Mouse (Mus musculus) intestine, embryonic 15.5 days (tissue): ENCODE measurements at regions not wholly inside any gene's neighbourhood (a gene's known extent, or its start where the extent isn't known, plus 50 kb on each side); places are given as distances from the start of the nearest gene placed in this dataset.

ENCODE experiments used
- ATAC-seq: fragments of 200-750 bp; cut with Nextera tagmentation; 2 replicates; pipeline ENCODE4 v1.8.0; 2017; ENCODE audit warnings: moderate TSS enrichment, moderate library complexity
- H3K27ac ChIP-seq: fragments of 300-500 bp; sonication (generic); 2 replicates; pipeline ENCODE4 v1.5.1; 2015; ENCODE audit warnings: mild to moderate bottlenecking, inconsistent platforms
- H3K27me3 ChIP-seq: fragments of 300-500 bp; sonication (generic); replicated peaks from 2 replicates; pipeline ENCODE4 v1.6.1; 2015; ENCODE audit warnings: inconsistent platforms
- H3K36me3 ChIP-seq: fragments of 300-500 bp; sonication (generic); 2 replicates; pipeline ENCODE4 v1.6.1; 2015; ENCODE audit warnings: inconsistent platforms
- H3K4me1 ChIP-seq: fragments of 300-500 bp; sonication (generic); replicated peaks from 2 replicates; pipeline ENCODE4 v1.6.1; 2015; ENCODE audit warnings: inconsistent platforms
- H3K4me2 ChIP-seq: fragments of 300-500 bp; sonication (generic); replicated peaks from 2 replicates; pipeline ENCODE4 v1.6.1; 2015; ENCODE audit warnings: mild to moderate bottlenecking, inconsistent platforms
- H3K4me3 ChIP-seq: fragments of 300-500 bp; sonication (generic); replicated peaks from 2 replicates; pipeline ENCODE4 v1.5.1; 2015; ENCODE audit warnings: inconsistent platforms
- H3K9ac ChIP-seq: fragments of 300-500 bp; sonication (generic); 2 replicates; pipeline ENCODE4 v1.6.1; 2015; ENCODE audit warnings: inconsistent platforms
- H3K9me3 ChIP-seq: fragments of 300-500 bp; sonication (generic); 2 replicates; pipeline ENCODE4 v1.6.1; 2016; ENCODE audit warnings: inconsistent platforms
- WGBS: fragments of 180-500 bp; shearing (Covaris S2); methylation state at CpG from one replicate; pipeline ENCODE4 v1.1.7; 2015; 5-methylcytosine and 5-hydroxymethylcytosine counted together

GRCm38 (mm10) chr1:69364069-69364468 is 256.2 kb upstream of the Erbb4 start:
- no peak overlapping the region for H3K9ac ChIP-seq
- no peak overlapping the region for H3K4me3 ChIP-seq
- no peaks in the 10 kb centered on the region for H3K9me3 ChIP-seq
- no peak overlapping the region for H3K4me2 ChIP-seq
- no peaks in the 10 kb centered on the region for H3K27me3 ChIP-seq
- no peaks in the 10 kb centered on the region for H3K4me1 ChIP-seq
- no peaks in the 10 kb centered on the region for H3K36me3 ChIP-seq
- ATAC-seq: no peak
- H3K27ac ChIP-seq: no peak overlapping the region

GRCm38 (mm10) chr1:69357548-69357947 is 249.7 kb upstream of the Erbb4 start:
- ATAC-seq: no peak
- H3K27ac ChIP-seq: no peak overlapping the region
- no peak overlapping the region for H3K9ac ChIP-seq
- H3K4me2 ChIP-seq: no peak overlapping the region
- WGBS: 83% methylated on average over 7 of the region's 7 CpGs
- H3K4me1 ChIP-seq: no peaks in the 10 kb centered on the region
- H3K4me3 ChIP-seq: no peak overlapping the region
- no peaks in the 10 kb centered on the region for H3K9me3 ChIP-seq
- no peaks in the 10 kb centered on the region for H3K36me3 ChIP-seq
- no peaks in the 10 kb centered on the region for H3K27me3 ChIP-seq

- no peaks in the 10 kb centered on the region for H3K36me3 ChIP-seq
- ATAC-seq: no peak
- H3K4me3 ChIP-seq: no peak overlapping the region
- H3K27me3 ChIP-seq: no peaks in the 10 kb centered on the region
- no peaks in the 10 kb centered on the region for H3K9me3 ChIP-seq
- no peak overlapping the region for H3K4me2 ChIP-seq
- no peaks in the 10 kb centered on the region for H3K4me1 ChIP-seq
- H3K9ac ChIP-seq: no peak overlapping the region
- no peak overlapping the region for H3K27ac ChIP-seq
- WGBS: 90% methylated on average over 2 of the region's 2 CpGs
Observed at GRCm38 (mm10) chr1:69350417-69350816, 242.6 kb upstream of the Erbb4 start.

GRCm38 (mm10) chr1:69349826-69350225 is 242.0 kb upstream of the Erbb4 start:
- H3K9ac ChIP-seq: no peak overlapping the region
- no peaks in the 10 kb centered on the region for H3K27me3 ChIP-seq
- H3K9me3 ChIP-seq: no peaks in the 10 kb centered on the region
- H3K4me2 ChIP-seq: no peak overlapping the region
- H3K4me1 ChIP-seq: no peaks in the 10 kb centered on the region
- no peak for ATAC-seq
- WGBS: 87% methylated on average over 6 of the region's 6 CpGs
- H3K36me3 ChIP-seq: no peaks in the 10 kb centered on the region
- H3K4me3 ChIP-seq: no peak overlapping the region
- no peak overlapping the region for H3K27ac ChIP-seq

GRCm38 (mm10) chr1:69342100-69342499 is 234.2 kb upstream of the Erbb4 start:
- Histone ChIP-seq H3K4me1 (no peaks in the 10 kb centered on the region), H3K27me3 (no peaks in the 10 kb centered on the region), H3K4me2 (no peak overlapping the region), H3K36me3 (no peaks in the 10 kb centered on the region), H3K27ac (no peak overlapping the region), H3K4me3 (no peak overlapping the region), H3K9ac (no peak overlapping the region), H3K9me3 (no peaks in the 10 kb centered on the region)
- ATAC-seq: no peak
- 66% methylated on average over 4 of the region's 4 CpGs for WGBS

GRCm38 (mm10) chr1:69340481-69340880 is 232.6 kb upstream of the Erbb4 start:
- Histone ChIP-seq H3K4me2 (no peak overlapping the region), H3K27ac (no peak overlapping the region), H3K4me3 (no peak overlapping the region), H3K9me3 (no peaks in the 10 kb centered on the region), H3K36me3 (no peaks in the 10 kb centered on the region), H3K4me1 (no peaks in the 10 kb centered on the region), H3K27me3 (no peaks in the 10 kb centered on the region), H3K9ac (no peak overlapping the region)
- ATAC-seq: no peak
- 86% methylated on average over 4 of the region's 4 CpGs for WGBS

- Histone ChIP-seq H3K4me3 (no peak overlapping the region), H3K9me3 (no peaks in the 10 kb centered on the region), H3K4me1 (no peaks in the 10 kb centered on the region), H3K9ac (no peak overlapping the region), H3K27ac (no peak overlapping the region), H3K27me3 (no peaks in the 10 kb centered on the region), H3K4me2 (peak overlapping the region; percentile 18; the same call in 1 of the 2 replicates), H3K36me3 (no peaks in the 10 kb centered on the region)
- WGBS: 37% methylated on average over 11 of the region's 11 CpGs
- peak; percentile 41 for ATAC-seq
Observed at GRCm38 (mm10) chr1:69331418-69332254, 223.8 kb upstream of the Erbb4 start.

- ATAC-seq: no peak
- Histone ChIP-seq H3K9me3 (no peaks in the 10 kb centered on the region), H3K36me3 (no peaks in the 10 kb centered on the region)
Observed at GRCm38 (mm10) chr1:69329399-69329798, 221.5 kb upstream of the Erbb4 start.

GRCm38 (mm10) chr1:69326711-69327110 is 218.9 kb upstream of the Erbb4 start:
- Histone ChIP-seq H3K9me3 (no peaks in the 10 kb centered on the region), H3K36me3 (no peaks in the 10 kb centered on the region), H3K9ac (no peak overlapping the region), H3K4me3 (no peak overlapping the region), H3K27ac (no peak overlapping the region), H3K27me3 (no peaks in the 10 kb centered on the region), H3K4me1 (no peaks in the 10 kb centered on the region), H3K4me2 (0 out of 2 replicates have a peak overlapping the region, but pooled peaks have one; percentile 2)
- peak; percentile 77 for ATAC-seq
- WGBS: 53% methylated on average over 8 of the region's 8 CpGs

More at GRCm38 (mm10) chr1:69329399-69329798, 221.5 kb upstream of the Erbb4 start:
- Histone ChIP-seq H3K27me3 (no peaks in the 10 kb centered on the region), H3K4me3 (no peak overlapping the region), H3K4me1 (no peaks in the 10 kb centered on the region), H3K27ac (no peak overlapping the region), H3K9ac (no peak overlapping the region), H3K4me2 (no peak overlapping the region)
- 66% methylated on average over 3 of the region's 3 CpGs for WGBS

GRCm38 (mm10) chr1:69319526-69319925 is 211.7 kb upstream of the Erbb4 start:
- H3K9ac ChIP-seq: no peak overlapping the region
- H3K4me3 ChIP-seq: no peak overlapping the region
- no peak for ATAC-seq
- no peaks in the 10 kb centered on the region for H3K36me3 ChIP-seq
- no peaks in the 10 kb centered on the region for H3K4me1 ChIP-seq
- H3K27ac ChIP-seq: no peak overlapping the region
- H3K9me3 ChIP-seq: no peaks in the 10 kb centered on the region
- H3K27me3 ChIP-seq: no peaks in the 10 kb centered on the region
- H3K4me2 ChIP-seq: no peak overlapping the region
- WGBS: 32% methylated on average over 3 of the region's 3 CpGs

GRCm38 (mm10) chr1:69296816-69297215 is 189.0 kb upstream of the Erbb4 start:
- Histone ChIP-seq H3K27ac (no peak overlapping the region), H3K9ac (no peak overlapping the region), H3K36me3 (no peaks in the 10 kb centered on the region), H3K4me3 (no peak overlapping the region), H3K4me2 (no peak overlapping the region), H3K9me3 (no peaks in the 10 kb centered on the region), H3K4me1 (no peaks in the 10 kb centered on the region), H3K27me3 (no peaks in the 10 kb centered on the region)
- 79% methylated on average over 3 of the region's 3 CpGs for WGBS
- ATAC-seq: no peak

- Histone ChIP-seq H3K9ac (no peak overlapping the region), H3K4me1 (no peaks in the 10 kb centered on the region), H3K27me3 (no peaks in the 10 kb centered on the region), H3K9me3 (no peaks in the 10 kb centered on the region), H3K4me3 (no peak overlapping the region), H3K4me2 (no peak overlapping the region), H3K36me3 (no peaks in the 10 kb centered on the region), H3K27ac (no peak overlapping the region)
- WGBS: 79% methylated on average over 7 of the region's 7 CpGs
- no peak for ATAC-seq
Observed at GRCm38 (mm10) chr1:69291329-69291728, 183.5 kb upstream of the Erbb4 start.

- Histone ChIP-seq H3K4me1 (no peaks in the 10 kb centered on the region), H3K9me3 (no peaks in the 10 kb centered on the region), H3K27ac (no peak overlapping the region), H3K9ac (no peak overlapping the region), H3K4me3 (no peak overlapping the region), H3K36me3 (no peaks in the 10 kb centered on the region), H3K4me2 (no peak overlapping the region), H3K27me3 (no peaks in the 10 kb centered on the region)
- WGBS: 35% methylated on average over 3 of the region's 3 CpGs
- no peak for ATAC-seq
Observed at GRCm38 (mm10) chr1:69286374-69286773, 178.5 kb upstream of the Erbb4 start.
